Mouse (Mus musculus) layer of hippocampus, adult 8-10 months (tissue): ENCODE results near the gene Cd48. TPM values are rescaled to one million over a fixed set of nuclear protein-coding genes. Genes with fewer than 3 reads are reported as not detected.
"Not testable (repeated sequence)": the region's sequence is repeated elsewhere in the genome, so short reads cannot be mapped to it uniquely, and the experiment has no call there.

ENCODE experiments used
- DNase-seq, 2 experiments: peaks; one replicate each; pipeline ENCODE4 v3.0.0; 2022; ENCODE audit warnings: low spot score in 2 of 2
- microRNA-seq, 2 experiments: library from miRNA; unstranded; fragments of <30 nt; microRNA quantifications; one replicate each; pipeline ENCODE4 v1.2.0; 2022
- total RNA-seq, 4 experiments: library from RNA; stranded (reverse); gene quantifications; 2 replicates each; pipeline ENCODE4 v1.2.4; 2022

Cd48 gene
- total RNA-seq, 4 experiments from 2014 or later: 0.72 to 8.2 (median 5.9) TPM; not detected in 1

DNA sequence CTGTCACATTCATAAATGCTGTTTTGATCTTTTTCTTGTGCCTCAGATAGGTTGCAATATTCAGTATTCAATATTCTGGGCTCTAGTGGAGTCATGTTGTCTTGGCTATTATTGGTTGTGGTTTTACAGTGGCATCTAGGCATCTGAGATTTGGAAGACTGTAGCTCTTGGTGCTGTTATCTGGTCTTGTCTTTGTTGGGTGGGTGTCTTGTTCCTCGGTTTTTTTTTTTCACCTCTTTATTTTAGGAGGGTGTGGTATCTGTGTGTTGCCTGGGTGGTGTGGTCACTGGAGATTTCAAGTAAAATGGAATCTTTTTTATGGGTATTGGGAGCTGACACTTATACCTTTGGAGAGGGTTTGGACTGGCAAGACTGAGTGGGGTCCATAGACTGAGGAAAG lies 12.1 kb downstream of the Cd48 start:
- DNase-seq: no peak

DNA sequence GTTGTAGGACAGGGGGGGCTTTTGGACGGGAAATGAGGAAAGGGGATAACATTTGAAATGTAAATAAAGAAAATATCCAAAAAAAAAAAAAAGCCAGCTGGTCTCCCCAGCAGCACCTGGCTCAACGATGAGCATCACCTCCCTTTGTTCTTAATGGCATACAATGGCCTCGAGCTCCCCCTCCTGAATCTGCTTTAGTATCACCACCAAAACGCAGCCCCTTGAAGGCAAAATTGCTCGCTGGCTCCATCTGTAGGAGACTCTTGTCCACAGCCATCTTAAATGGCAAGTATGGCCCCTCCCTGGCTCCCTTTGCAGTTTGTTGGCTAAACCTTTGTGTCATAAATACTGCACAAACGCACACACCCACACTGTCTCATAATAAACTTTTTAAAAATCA lies 17.2 kb downstream of the Cd48 start:
- peak in 1 of 2 experiments; percentile 25 for DNase-seq

DNA sequence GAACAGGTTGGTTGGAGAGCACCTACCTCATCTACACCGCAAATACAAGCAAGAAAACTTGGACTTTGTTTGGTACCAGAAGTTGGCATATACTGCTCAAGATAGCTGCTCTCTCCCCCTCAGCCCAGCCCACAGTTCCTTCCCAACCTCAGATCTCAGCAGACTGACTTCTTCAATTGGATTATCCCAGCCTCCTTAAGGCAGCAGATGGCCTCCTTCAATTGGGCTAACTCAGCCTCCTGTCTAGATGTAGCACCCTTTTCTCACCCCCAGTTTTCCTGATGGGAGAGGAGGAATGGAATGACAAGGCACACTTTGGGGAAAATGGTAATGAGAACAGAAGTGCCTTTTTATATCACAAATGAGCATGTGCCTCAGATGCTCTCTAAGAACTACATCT lies 31.9 kb downstream of the Cd48 start:
- DNase-seq: not testable (repeated sequence)

DNA sequence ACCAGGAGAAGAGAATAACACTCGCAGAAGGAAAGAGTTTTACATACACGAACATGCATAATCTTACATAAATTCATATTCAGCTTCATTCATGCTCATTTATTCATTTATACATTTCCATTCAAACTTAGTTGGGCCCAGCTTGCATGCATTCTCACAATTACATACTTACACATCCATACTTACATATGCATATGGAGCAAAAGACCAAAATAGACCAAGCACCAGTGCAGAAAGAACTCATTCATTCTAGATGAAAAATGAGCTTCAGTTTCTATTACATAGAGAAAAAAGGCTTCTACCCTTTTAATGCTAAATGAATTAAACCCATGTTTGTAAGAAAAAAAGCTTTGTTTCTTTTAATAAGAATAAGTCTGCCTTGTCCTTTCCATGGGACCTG lies 33.6 kb downstream of the Cd48 start:
- no peak for DNase-seq

DNA sequence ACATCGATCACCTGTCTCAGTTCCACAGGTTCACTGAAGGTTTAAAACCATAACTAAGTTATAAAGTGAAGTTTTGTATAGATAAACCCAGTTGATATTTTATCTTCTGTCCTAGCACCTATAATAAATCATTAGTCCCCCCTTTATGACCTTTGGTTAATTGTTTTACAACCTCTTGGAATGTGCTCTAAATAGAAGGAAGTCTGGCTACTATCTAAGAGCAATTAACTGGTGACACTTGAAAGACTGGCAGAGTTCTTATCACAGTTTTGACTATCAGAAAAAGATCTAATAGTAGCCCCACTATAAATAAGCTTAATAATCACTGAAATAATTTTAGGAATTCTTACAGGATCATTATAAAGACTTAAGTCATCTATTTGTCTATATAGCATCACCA lies 34.4 kb downstream of the Cd48 start:
- no peak for DNase-seq

DNA sequence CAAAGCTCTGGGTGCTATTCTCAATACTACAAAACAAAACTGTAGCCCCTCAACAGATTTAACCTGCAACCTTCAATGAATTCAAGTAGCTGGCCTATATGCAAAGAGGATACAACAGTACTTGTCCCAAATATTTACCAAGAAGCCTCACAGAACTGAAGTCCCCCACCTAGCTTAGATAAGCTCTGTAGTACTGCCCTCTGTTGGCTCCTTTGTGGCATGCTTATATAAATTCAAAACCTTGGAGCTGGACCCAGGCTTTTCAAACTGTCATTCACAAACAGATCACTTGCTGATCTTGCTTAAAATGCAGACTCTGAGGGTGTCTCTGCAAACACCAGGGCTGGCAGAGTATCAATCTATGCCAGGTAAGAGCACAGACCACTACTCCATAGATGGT lies 49.4 kb downstream of the Cd48 start:
- DNase-seq: no peak

DNA sequence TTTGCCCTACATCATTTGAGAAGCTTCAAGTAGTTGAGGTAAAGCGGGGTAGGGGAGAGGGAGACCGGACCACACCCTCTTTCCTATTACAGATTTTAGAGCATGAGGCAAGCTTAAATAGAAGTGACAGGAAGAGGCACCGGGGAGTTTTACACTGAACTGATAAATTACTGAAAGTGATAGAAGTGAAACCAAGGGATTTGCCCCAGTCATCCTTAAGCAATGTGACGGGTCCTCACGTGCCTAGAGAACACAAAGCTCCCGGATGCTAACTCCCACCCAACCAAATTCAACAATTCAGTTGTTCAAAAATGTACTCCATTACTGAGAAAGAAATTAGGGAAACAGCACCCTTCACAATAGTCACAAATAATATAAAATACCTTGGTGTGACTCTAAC lies 53.1 kb downstream of the Cd48 start:
- DNase-seq: no peak

DNA sequence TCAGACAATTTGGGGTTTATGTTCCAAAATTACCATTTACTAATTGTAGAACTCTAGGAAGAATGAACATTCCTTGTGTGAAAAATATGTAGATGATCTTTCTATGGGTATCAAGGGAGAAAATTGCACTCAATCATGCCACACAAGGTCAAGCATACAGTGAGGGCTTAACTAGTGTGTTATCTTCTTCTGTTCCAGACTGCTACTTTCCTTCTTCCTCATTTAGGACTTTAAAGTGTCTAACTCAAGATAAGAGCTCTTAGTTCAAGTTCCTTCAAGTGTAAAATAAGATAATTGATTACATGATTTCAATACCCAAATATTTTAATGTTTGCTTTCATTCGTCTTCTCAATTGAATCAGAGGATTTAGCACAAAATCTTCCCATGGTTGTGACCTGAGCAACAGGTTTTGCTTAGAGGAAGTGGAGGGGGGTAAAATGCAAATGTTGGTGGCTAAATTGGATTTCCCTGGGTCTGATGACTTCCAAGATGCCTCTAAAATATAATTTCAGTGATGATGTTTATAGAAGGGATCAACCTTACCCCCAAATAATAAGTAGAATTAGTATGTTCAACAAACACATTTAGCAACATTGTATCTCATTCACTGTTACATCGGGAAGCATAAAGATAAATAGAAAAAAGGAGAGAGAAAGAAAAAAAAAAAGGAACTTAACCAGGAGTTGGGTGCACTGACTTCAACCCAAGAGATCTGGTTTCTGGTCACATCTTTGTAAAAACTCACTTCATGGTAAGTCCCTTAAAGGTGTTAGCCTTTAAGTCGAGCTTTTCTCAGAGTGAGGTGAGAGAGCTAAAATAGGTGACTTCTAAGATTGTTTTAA lies 66.5 kb downstream of the Cd48 start:
- DNase-seq: no peak

Small RNA genes within 50 kb of the gene (microRNA-seq; reads per million reads assigned to microRNA genes)
- 0 reads per million in 2 experiments for gene Mir7683

Other genes with a start within 250 kb of the Cd48 start
- 10 to 100 TPM in 2 of 4 experiments, 1 to 10 TPM in 2; 4.8 to 18.6 (median 11.1) TPM for gene F11r, start 244.5 kb upstream of the Cd48 start, total RNA-seq
- 1 to 10 TPM; 5.1 to 6.3 (median 5.6) TPM for gene Alyref2, start 178.5 kb upstream of the Cd48 start, total RNA-seq
- not detected for gene Itln1, start 146.7 kb upstream of the Cd48 start, total RNA-seq
- 1 to 10 TPM in 2 of 4 experiments, not detected in 2; 1.5 to 1.6 TPM for gene Cd244a, start 122.8 kb upstream of the Cd48 start, total RNA-seq
- gene Ly9, start 74.6 kb upstream of the Cd48 start, total RNA-seq: 1 to 10 TPM in 2 of 4 experiments, under 1 TPM in 2; 0.25 to 6.0 (median 2.4) TPM
- under 1 TPM in 1 of 4 experiments, not detected in 3; 0.13 TPM for gene Slamf7, start 29.0 kb upstream of the Cd48 start, total RNA-seq
- gene Slamf1, start 85.1 kb downstream of the Cd48 start, total RNA-seq: under 1 TPM; 0.13 to 0.31 (median 0.14) TPM
- gene Cd84, start 157.7 kb downstream of the Cd48 start, total RNA-seq: 10 to 100 TPM in 2 of 4 experiments, 1 to 10 TPM in 2; 1.9 to 22.4 (median 11.1) TPM
- under 1 TPM in 3 of 4 experiments, not detected in 1; 0.12 to 0.61 (median 0.43) TPM for gene Gm10521, start 213.7 kb downstream of the Cd48 start, total RNA-seq
- gene Slamf6, start 235.5 kb downstream of the Cd48 start, total RNA-seq: 1 to 10 TPM in 1 of 4 experiments, under 1 TPM in 1, not detected in 2; 0.89 to 1.3 TPM